Mouse (Mus musculus) layer of hippocampus, adult 6 months (tissue): ENCODE measurements around the gene Clec11a. TPM values are rescaled to one million over a fixed set of nuclear protein-coding genes. Genes with fewer than 3 reads are reported as not detected.

Experiments
- long read RNA-seq, 2 experiments: library from polyadenylated mRNA; unstranded; transcript quantifications; one replicate each; pipeline ENCODE4 v2.0.0; 2019 to 2020
- polyA plus RNA-seq: library from polyadenylated mRNA; unstranded; fragments of <200 nt; fragmentation: Nextera tagmentation; gene quantifications from 2 replicates; pipeline ENCODE4 v1.2.3, GENCODE M21; 2021

Gene Clec11a
- 3.0 and 3.8 TPM in 2 replicates for polyA plus RNA-seq
- long read RNA-seq, experiment 1, partial matches to known transcripts: 3 of 15 reads
- long read RNA-seq, experiment 1, other reads (novel, unspliced or antisense): 12 of 15 reads
- long read RNA-seq, experiment 2, partial matches to known transcripts: 3 of 17 reads
- long read RNA-seq, experiment 2, other reads (novel, unspliced or antisense): 14 of 17 reads

DNA sequence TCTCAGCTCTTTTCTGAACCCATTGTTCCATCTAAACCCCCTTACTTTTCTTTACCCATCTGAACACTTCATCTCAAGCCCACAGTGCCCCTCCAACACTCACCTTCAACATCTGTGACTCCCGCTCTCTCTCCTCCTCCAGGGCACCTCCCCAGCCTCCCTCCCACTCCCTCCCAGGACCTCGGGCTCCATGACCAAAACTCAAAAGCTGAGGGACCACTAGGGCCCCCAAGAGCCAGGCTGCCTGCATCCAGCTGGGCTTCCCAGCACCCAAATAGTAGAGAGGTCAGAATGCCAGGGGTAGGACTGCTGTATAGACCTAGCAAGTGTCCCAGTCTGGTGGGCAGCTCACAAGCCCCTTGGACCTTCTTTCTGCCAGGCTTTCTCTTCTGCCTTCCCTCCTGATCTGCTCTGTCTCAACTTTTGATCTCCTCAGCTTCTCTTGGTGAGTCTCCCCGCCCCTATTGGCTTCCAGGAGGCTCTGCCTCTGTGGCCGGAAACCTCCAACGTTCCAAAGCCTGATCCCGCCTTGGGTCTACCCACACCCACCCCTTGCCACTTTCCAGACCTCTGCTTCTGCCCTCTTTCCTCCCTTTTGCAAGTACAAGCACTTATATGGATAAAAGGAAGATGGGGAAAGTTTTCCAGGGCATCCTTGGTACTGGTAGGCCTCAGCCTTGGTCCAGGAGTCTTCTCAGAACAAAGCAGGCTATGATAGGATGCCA, at the start of gene Clec11a:
Gene Clec11a, minus strand, starts transcription at position 387 of the 725 bp plus-strand sequence.

DNA sequence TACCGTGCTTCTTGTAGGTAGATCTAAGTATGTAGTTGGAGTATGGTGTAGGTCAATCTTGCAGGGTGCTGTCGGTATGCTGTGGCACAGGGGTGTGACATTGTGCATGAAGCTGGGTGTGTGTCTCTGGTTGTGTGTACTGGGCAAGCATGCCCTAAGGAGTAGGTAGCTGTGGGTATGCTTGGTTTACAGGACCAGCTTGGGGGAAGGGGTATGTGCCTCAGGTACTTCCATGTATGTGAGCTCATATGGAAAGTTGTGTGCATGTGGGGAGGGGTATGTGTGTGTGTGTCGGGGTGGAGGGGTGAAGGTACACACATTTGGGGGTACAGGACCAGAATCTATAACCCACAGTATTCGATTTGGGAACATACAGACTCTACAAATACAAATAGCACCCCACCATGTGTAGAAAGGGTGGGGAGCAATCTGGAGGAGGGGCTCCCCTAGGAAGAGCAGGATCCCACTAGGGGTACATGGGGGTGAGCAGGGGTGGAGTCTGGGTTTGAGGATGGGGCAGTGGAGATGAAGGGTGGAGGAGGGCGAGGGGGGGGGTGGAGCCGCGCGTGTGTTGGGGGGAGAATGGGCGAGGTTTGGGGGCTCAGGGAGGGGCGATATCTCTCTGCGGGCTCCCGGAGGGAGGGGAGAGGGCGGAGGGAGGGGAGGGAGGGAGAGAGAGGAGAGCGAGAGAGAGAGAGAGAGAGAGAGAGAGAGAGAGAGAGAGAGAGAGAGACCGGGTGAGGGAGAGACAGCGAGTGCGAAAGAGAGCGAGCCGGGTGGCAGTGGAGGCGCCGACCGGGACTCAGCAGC, 3.0 kb upstream of the Clec11a start, which contains the start of gene Shank1:
Gene Shank1, plus strand, starts transcription at position 779 of the 810 bp plus-strand sequence.

DNA sequence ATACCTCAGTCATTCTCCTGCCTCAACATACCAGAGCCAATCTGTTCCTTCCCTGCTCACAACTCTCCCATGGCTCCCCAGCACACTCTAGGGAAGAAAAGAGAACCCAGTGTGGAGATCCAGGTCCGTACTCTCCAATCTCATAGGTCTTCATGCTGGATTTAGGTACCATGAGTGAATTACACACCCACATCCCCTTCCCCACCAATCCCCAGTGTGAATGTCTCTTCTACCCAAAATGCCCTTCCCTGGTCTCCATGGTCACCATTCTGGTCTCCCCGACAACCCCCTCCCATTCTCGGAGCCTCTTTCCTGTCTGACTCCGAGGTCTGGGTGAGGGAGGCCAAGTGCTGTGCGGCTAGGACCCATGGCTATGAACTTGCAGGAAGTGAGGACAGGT, 45.6 kb downstream of the Clec11a start, which contains the start of gene Gm15517:
Gene Gm15517, plus strand, starts transcription at position 301 of the 400 bp plus-strand sequence.

DNA sequence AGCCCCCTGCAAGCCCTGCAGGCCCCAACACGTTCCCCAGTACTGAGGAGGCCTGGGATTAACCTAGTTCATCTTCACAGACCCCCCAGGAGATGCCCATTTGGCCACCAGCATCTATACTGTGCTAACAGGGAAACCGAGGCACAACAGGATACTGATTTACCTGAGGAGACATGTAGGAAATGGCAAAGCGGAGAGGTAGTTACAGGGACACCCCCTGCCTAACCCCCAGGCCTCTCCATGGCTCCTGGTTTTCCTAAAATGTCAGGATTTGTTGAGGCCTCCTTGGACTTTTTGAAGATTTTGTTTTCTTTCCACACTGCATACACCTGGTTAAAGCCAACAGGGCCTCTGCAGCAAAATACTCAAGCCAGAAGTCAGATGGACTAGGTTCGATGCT, 49.4 kb downstream of the Clec11a start, which contains the start of gene Acp4:
Gene Acp4, minus strand, starts transcription at position 101 of the 400 bp plus-strand sequence.

Other genes with a start within 250 kb of the Clec11a start
- not detected in 2 replicates for gene Klk1b21, start 204.6 kb downstream of the Clec11a start, polyA plus RNA-seq
- not detected in 2 replicates for gene Klk1b22, start 194.2 kb downstream of the Clec11a start, polyA plus RNA-seq
- gene Klk1b16, start 170.1 kb downstream of the Clec11a start, polyA plus RNA-seq: not detected in 2 replicates
- gene Klk1b24, start 118.7 kb downstream of the Clec11a start, polyA plus RNA-seq: 0.23 TPM in 1 of 2 replicates, not detected in the other
- gene Klk1b3, start 108.7 kb downstream of the Clec11a start, polyA plus RNA-seq: not detected in 2 replicates
- gene Klk1b4, start 99.5 kb downstream of the Clec11a start, polyA plus RNA-seq: not detected in 2 replicates
- gene Klk1b5, start 91.0 kb downstream of the Clec11a start, polyA plus RNA-seq: not detected in 2 replicates
- not detected in 2 replicates for gene Klk1, start 81.5 kb downstream of the Clec11a start, polyA plus RNA-seq
- gene Gm36864, start 70.7 kb downstream of the Clec11a start, polyA plus RNA-seq: not detected in 2 replicates
- 1.8 and 2.1 TPM in 2 replicates for gene 1700028J19Rik, start 60.2 kb downstream of the Clec11a start, polyA plus RNA-seq
- gene 2410002F23Rik, start 60.2 kb downstream of the Clec11a start, polyA plus RNA-seq: 110 and 113 TPM in 2 replicates
- not detected in 2 replicates for gene Acp4, start 49.5 kb downstream of the Clec11a start, polyA plus RNA-seq
- not detected in 2 replicates for gene Gm15517, start 45.5 kb downstream of the Clec11a start, polyA plus RNA-seq
- 89.2 and 112 TPM in 2 replicates for gene Shank1, start 3.4 kb upstream of the Clec11a start, polyA plus RNA-seq
- gene Syt3, start 77.2 kb upstream of the Clec11a start, polyA plus RNA-seq: 46.6 and 59.0 TPM in 2 replicates
- 1.5 and 2.1 TPM in 2 replicates for gene 1700008O03Rik, start 78.9 kb upstream of the Clec11a start, polyA plus RNA-seq
- gene Lrrc4b, start 122.1 kb upstream of the Clec11a start, polyA plus RNA-seq: 8.4 and 10.6 TPM in 2 replicates
- 0.99 and 1.0 TPM in 2 replicates for gene Aspdh, start 158.5 kb upstream of the Clec11a start, polyA plus RNA-seq
- 88.4 and 99.9 TPM in 2 replicates for gene Josd2, start 161.1 kb upstream of the Clec11a start, polyA plus RNA-seq
- 272 and 282 TPM in 2 replicates for gene Emc10, start 189.6 kb upstream of the Clec11a start, polyA plus RNA-seq
- gene Fam71e1, start 189.7 kb upstream of the Clec11a start, polyA plus RNA-seq: 7.0 and 9.4 TPM in 2 replicates
- 0.04 TPM in 1 of 2 replicates, not detected in the other for gene Mybpc2, start 217.8 kb upstream of the Clec11a start, polyA plus RNA-seq
- gene Spib, start 225.2 kb upstream of the Clec11a start, polyA plus RNA-seq: not detected in 2 replicates
- 5.1 and 6.8 TPM in 2 replicates for gene Pold1, start 241.9 kb upstream of the Clec11a start, polyA plus RNA-seq
- gene Nr1h2, start 247.0 kb upstream of the Clec11a start, polyA plus RNA-seq: 35.5 and 38.6 TPM in 2 replicates